Mouse (Mus musculus) A20 (cell line): ENCODE measurements around the gene Frat1.

Experiments
- DNase-seq: peaks from one replicate; pipeline ENCODE4 v3.0.0-alpha.2; 2011; ENCODE audit warnings: low read depth, low spot score

Gene Frat1

DNA sequence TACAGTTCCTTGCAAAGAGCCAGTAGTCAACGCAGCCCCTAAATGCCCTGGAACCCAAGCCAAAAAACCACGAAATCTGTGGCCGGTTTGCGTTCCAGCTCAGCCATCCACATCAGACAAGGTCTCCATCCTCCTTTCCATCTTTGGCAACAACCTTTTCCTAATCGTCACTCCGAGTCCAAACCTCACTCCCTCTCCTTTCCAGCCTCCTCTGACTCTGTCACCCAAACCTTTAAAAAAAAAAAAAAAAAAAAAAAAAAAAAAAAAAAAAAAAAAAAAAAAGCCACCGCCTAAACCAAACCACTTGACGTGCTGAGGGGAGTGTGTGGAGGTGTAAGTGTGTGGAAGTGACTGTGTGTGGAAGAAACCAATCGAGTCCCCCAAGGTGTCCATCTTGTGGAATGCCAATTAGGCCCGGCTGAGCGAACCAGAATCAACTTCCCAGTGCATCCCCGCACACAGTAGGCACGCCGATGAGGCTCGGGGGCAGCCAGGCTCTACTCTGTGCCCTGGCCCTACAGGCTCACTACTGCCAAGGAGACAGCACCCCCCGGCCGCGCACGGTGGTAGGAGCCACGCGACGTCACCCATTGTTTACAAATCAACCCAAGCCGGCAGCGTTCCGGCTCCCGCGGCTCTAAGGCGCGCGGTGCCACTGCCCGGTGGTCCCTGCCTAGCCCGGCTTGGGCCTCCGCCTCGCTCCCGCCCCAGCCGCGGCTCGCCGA is at the start of gene Frat1:
Gene Frat1, plus strand, starts transcription at position 590 of the 725 bp plus-strand sequence.
- peak; percentile 95 for DNase-seq

- no peak for DNase-seq
These were observed 42.9 kb upstream of the Frat1 start for GRCm38 (mm10) chr19:41786896-41787295.

DNA sequence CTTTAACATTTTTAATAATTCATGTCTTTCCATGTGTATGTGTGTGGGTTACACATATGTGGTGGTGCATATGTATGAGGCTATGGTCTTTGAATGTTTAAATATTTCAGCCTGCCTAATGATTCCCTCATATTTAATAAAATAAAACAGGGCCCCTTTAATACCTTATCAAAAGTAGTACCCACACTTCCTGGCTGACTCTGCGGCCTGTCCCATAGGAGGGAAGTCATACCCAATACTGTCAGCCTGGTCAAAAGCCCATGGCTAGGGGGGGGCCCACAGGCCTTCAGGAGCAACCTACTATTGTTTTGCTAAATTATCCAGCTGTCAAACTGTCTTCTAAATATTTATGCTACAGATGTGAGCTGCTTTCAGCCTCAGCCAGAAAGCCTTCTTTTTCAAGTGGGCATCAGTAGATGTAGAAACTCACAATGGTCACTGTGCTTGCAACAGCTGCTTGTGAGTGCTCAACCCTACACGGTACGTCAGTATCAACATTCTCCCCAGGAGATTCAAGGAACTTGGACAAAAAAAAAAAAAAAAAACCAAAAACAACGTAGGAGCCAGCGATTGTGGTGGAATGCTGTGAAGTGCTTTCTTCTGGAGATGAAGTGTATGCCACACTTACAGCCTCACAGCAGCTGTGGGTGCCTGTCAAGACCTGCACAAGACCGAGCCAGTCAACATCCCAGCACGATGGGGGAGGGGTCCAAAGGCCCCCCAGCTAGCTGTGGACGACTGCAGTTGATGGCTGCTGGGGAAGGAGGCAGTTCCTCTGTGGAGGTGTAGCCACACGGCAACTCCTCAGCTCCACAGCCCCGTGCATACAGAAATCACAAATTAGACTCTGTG is 40.4 kb upstream of the Frat1 start:
- DNase-seq: no peak

GRCm38 (mm10) chr19:41791384-41791783 is 38.4 kb upstream of the Frat1 start:
- peak; percentile 18 for DNase-seq

DNA sequence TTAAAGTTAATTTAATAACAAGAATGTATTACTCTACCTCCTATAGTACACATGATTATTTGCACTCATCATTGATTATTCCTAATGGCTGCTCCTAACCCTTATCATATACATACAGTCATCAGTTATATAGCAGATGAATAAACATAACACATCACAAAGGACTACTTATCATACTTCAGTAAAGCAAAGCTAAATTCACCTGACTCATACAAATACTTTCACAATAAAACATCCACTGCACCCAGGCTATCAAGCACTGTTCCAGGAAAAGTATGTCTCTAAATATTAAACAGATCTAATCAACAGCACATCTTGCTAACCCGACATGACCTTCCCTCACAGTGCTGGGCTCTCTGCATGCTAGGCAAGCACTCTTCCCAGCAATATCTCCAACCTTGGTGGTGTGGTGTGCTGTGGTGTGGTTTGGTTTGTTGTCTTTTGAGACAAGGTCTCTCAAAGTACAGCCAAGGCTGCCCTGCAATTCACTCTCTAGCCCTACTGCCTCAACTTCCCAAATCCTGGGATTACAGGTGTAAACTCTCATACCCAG is 36.8 kb upstream of the Frat1 start:
- no peak for DNase-seq

GRCm38 (mm10) chr19:41794017-41794416 is 35.8 kb upstream of the Frat1 start:
- peak; percentile 8 for DNase-seq

GRCm38 (mm10) chr19:41794901-41795300 is 34.9 kb upstream of the Frat1 start:
- DNase-seq: no peak

DNA sequence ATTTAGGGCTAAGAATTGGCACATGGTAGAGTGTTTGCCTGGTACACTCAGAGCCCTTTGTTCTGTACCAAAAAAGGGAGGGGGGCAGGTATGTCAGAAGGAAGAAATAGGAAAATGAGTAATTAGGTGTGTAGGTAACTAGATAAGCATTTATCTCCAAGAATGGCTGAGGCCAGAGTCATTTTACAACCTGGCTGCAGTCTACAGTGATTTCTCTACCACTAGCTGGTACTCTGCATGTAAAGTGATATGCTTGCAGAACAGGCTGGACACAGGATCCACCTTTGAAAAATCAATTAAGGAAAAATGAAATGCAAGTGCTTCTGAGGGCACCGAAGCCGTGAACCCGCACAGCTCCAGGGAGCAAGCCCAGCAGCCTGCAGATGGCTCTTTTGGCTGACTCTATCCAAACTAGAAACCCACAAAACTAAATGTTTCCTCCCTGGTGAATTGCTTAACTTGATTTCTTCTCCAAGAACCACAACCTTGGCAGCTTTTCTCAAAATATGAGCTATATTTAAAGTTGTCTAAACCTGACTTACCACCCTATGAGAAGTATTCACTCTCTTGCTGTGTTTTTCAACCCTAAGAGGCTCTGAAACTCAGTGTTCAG is 33.5 kb upstream of the Frat1 start:
- no peak for DNase-seq

DNA sequence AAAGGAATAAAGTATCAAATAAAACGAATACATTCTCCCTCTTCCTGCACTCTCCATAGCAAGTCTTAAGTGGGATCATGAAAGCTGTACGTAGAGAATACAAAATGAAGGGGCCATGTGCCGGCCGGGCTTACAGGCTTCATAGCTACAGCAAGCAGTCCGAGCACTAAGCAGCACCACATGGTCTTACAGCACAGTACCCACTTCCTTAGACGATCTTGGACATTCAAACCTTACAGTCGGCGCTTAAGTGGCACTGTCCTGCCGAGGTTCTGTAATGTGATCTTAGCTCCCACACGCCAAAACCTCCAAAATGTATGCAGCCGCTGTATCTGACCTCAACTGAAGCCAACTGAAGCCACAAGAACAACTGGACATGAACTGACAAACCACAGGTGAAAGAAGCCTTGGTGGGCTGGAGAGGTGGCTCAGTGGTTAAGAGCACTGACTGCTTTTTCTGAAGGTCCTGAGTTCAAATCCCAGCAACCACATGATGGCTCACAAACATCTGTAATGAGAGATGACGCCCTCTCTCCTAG is 32.9 kb upstream of the Frat1 start:
- DNase-seq: no peak

- no peak for DNase-seq
These were observed 32.2 kb upstream of the Frat1 start for GRCm38 (mm10) chr19:41797536-41797935.

GRCm38 (mm10) chr19:41800451-41800850 is 29.3 kb upstream of the Frat1 start:
- no peak for DNase-seq

GRCm38 (mm10) chr19:41800986-41801741 is 28.6 kb upstream of the Frat1 start:
- no peak for DNase-seq

DNA sequence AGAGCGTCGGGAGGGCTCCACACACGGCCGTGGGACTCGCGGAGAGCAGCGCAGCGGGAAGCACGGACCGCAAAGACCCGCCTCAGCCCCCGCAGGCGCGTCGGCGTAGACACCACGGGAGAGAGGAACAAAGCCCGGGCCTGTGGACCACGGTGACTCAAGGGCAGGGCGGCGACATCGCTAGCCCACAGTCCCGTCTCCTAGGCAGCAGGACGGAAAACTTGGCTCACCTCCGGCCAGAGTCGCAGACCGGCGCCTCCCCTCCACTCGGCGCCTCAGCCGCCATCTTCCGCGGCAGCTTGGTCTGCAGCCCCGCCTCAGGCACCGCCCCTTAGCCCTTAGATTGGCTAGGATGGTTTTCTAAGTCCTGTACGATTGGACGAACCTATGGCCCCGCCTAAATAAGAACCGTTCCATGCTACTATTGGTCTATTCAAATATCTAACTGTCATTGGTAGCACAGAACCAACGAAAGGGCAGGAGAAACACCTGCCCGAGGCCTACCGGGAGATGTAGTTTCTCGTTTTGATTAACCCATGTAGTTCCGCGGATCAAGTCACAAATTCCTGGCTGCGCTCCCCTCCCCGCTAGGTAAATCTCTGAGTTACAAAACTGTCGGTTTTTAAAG is 27.9 kb upstream of the Frat1 start, which contains the start of gene Arhgap19:
Gene Arhgap19, minus strand, starts transcription at position 306 of the 628 bp plus-strand sequence.
- DNase-seq: peak; percentile 95

GRCm38 (mm10) chr19:41803322-41803721 is 26.4 kb upstream of the Frat1 start:
- DNase-seq: peak; percentile 46

- no peak for DNase-seq
These were observed 23.9 kb upstream of the Frat1 start for GRCm38 (mm10) chr19:41805831-41806230.

- DNase-seq: no peak
These were observed 22.3 kb upstream of the Frat1 start for GRCm38 (mm10) chr19:41807497-41807896.

DNA sequence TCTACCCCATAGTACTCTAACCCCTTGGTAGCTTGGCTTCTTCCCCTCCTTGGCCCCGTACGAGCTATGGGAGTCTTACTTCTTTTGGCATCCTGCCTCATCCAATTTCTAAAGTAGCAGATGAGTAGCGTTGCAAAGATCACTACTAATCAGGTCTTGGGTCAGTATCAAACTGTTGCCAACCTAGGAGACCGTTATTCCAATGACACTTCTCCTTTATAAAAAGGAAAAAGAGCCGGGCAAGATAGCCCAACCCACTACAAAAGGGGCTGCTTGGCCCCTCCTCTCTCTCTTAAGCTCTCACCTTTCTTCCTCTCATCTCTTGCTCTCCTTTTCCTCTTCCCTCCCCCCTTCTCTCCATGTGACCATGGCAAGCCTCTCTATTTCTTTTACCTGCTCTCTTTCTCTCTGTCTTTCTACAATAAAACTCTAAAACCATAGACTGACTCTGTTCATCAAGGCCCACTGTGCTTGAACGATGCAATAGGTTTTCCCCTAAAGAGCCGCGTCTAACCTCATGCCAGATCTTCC is 21.6 kb upstream of the Frat1 start:
- DNase-seq: no peak

GRCm38 (mm10) chr19:41810074-41810473 is 19.7 kb upstream of the Frat1 start:
- DNase-seq: no peak

DNA sequence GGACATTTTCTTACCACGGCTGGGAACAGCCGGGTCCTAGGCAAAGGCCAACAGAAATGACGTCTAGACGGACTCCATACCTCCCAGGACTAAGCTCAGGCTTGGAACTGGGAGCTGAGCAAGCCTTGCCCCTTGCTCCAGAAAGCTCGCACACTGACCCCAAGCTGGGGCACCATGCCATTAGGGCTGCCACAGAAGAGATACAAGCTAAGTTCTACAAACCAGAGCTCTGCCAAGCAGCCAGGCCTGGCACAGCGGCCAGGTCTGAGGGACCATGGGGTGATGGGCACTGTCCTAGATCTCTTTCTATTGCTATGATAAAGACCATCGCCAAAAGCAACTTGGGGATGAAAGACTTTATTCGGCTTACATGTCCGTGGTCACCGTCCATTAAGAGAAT is 17.2 kb upstream of the Frat1 start:
- DNase-seq: no peak

GRCm38 (mm10) chr19:41813374-41813773 is 16.4 kb upstream of the Frat1 start:
- no peak for DNase-seq
